ENCODE assay signal across 19 mouse cellular contexts in the genomic region with DNA sequence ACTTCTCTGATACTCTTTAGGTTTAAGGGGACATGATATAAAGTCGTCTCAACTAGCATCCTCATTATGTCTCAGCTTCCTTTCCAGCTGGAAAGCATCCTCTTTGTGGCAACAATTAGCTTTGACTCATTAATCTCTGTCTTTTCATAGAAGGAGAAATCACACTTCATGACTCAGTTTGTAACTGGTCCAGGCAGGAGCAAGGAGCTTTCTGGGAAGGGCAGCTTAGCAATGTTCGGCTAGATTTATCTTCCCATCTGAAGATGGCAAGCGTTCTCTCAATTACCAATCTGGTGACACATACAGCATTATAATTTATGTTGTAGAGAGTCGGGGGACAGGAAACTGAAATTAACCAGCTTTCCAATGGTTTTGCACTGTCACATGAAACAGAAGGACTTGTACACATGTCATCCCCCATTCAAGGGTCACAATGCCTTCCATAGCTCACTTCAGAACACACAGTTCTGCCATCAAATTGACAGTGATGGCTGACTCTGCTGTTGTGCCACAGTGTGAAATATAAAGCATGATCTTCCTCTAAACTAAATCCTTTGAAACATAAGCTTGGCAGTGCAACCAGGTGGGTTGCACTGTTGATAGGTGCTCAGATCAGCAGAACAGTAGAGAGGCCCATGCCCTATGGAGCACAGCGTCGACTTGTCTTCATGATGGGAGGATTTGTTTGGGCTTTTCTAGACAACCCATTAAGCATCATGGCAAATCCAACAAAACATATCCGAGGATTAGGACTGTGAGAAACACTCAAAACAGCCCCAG.
DNase-seq lines count a peak whose midpoint lies in the region; ATAC-seq and TF ChIP-seq lines count a peak whose summit lies in the region.
"Had no signal": no experiment of that assay in that cellular context is flagged by ENCODE, and none has a peak within 500 bp of the region (broad histone marks: within the 10 kb centered on the region; RNA-seq: fewer than 3 reads in every experiment).

No protein-coding gene starts in this region.

- no peak for DNase-seq in frontal cortex, adult 2 months (ENCODE audit: extremely low spot score in 1 of 2, low spot score in 1 of 2)
- DNase-seq in kidney, adult 8-10 months = no peak
- peak; percentile 71 for DNase-seq in kidney, postnatal 0 days (ENCODE audit: low spot score)
- no peak for DNase-seq in kidney, postnatal 4 days
- DNase-seq in brain, adult 2 months (ENCODE audit: low read depth, low spot score) = peak; percentile 71
- DNase-seq in right cerebral cortex, postnatal 36 days (ENCODE audit: low spot score in 2 of 2) = no peak
- DNase-seq: adrenal gland, adult 2 months; adrenal gland, postnatal 10 days; adrenal gland, postnatal 25 days; cerebellum, adult 11-12 months; cerebellum, adult 2 months; cerebellum, adult 9-10 months; cerebellum, postnatal 25 days had no signal

- no peak for TF ChIP-seq CTCF in kidney, postnatal 0 days (IDR thresholded peaks at IDR 0.05; ENCODE audit: low read depth)

- no peak overlapping the region for H3K4me3 ChIP-seq in kidney, embryonic 15.5 days (replicated peaks)
- H3K4me3 ChIP-seq in kidney, postnatal 0 days (replicated peaks; ENCODE audit: low read depth, low read length) = no peak overlapping the region
- H3K4me3 ChIP-seq: embryonic facial prominence, embryonic 10.5 days; embryonic facial prominence, embryonic 12.5 days had no signal

- ATAC-seq in frontal cortex, adult (ENCODE audit: low TSS enrichment) = 0 out of 2 replicates have a peak, but pooled peaks have one; percentile 23
- ATAC-seq in kidney, embryonic 15.5 days (replicated peaks; ENCODE audit: low FRiP score) = peak; percentile 82
- peak; percentile 46; the same call in 1 of the 2 replicates for ATAC-seq in kidney, postnatal 0 days (replicated peaks; ENCODE audit: low FRiP score, low read depth)
- ATAC-seq: forebrain, embryonic 14.5 days; forebrain, embryonic 16.5 days had no signal

- H3K36me3 ChIP-seq in kidney, embryonic 15.5 days = no peaks in the 10 kb centered on the region
- H3K36me3 ChIP-seq in kidney, postnatal 0 days (ENCODE audit: insufficient read depth, low read length) = no peaks in the 10 kb centered on the region
- H3K36me3 ChIP-seq: embryonic facial prominence, embryonic 10.5 days; embryonic facial prominence, embryonic 12.5 days had no signal

- no peak overlapping the region for H3K9ac ChIP-seq in kidney, embryonic 15.5 days
- H3K9ac ChIP-seq in kidney, postnatal 0 days (ENCODE audit: low read depth, low read length) = no peak overlapping the region
- H3K9ac ChIP-seq: embryonic facial prominence, embryonic 12.5 days had no signal

- peaks cover 6% of the 10 kb centered on the region; the same call in 1 of the 2 replicates for H3K4me1 ChIP-seq in kidney, embryonic 15.5 days
- no peaks in the 10 kb centered on the region for H3K4me1 ChIP-seq in kidney, postnatal 0 days (replicated peaks; ENCODE audit: insufficient read depth, low read length)
- H3K4me1 ChIP-seq: embryonic facial prominence, embryonic 10.5 days; embryonic facial prominence, embryonic 12.5 days had no signal

- 26% methylated on average over 7 of the region's 7 CpGs for WGBS in kidney, embryonic 15.5 days
- WGBS in kidney, postnatal 0 days = 28% methylated on average over 7 of the region's 7 CpGs

- H3K9me3 ChIP-seq in kidney, embryonic 15.5 days (replicated peaks) = no peaks in the 10 kb centered on the region
- no peaks in the 10 kb centered on the region for H3K9me3 ChIP-seq in kidney, postnatal 0 days (replicated peaks; ENCODE audit: low read length)
- H3K9me3 ChIP-seq: embryonic facial prominence, embryonic 10.5 days; embryonic facial prominence, embryonic 12.5 days had no signal

- H3K4me2 ChIP-seq in kidney, embryonic 15.5 days = no peak overlapping the region
- H3K4me2 ChIP-seq in kidney, postnatal 0 days (ENCODE audit: low read length) = no peak overlapping the region
- H3K4me2 ChIP-seq: embryonic facial prominence, embryonic 12.5 days had no signal

- H3K27me3 ChIP-seq in kidney, embryonic 15.5 days = no peaks in the 10 kb centered on the region
- H3K27me3 ChIP-seq in kidney, postnatal 0 days (ENCODE audit: insufficient read depth, low read length) = no peaks in the 10 kb centered on the region
- H3K27me3 ChIP-seq: embryonic facial prominence, embryonic 12.5 days had no signal

- H3K27ac ChIP-seq in kidney, embryonic 15.5 days = no peak overlapping the region
- no peak overlapping the region for H3K27ac ChIP-seq in kidney, postnatal 0 days
- H3K27ac ChIP-seq: embryonic facial prominence, embryonic 10.5 days; embryonic facial prominence, embryonic 12.5 days had no signal

Comparison
In these comparisons a context has a peak if more than half of its experiments do, and no peak if none do; other contexts are left out.
1. DNase-seq: peak in kidney, postnatal 0 days (single experiment) and brain, adult 2 months (single experiment); none in frontal cortex, adult 2 months (0 of 2), kidney, adult 8-10 months (0 of 2), kidney, postnatal 4 days (0 of 2) and right cerebral cortex, postnatal 36 days (0 of 2).
2. ATAC-seq: peak in every context shown above with its lines; median percentile 82 in kidney, embryonic 15.5 days; 46 in kidney, postnatal 0 days; 23 in frontal cortex, adult.